Mouse (Mus musculus) neural tube, embryonic 11.5 days (tissue): ENCODE measurements at regions not wholly inside any gene's neighbourhood (a gene's known extent, or its start where the extent isn't known, plus 50 kb on each side); places are given as distances from the start of the nearest gene placed in this dataset.

ENCODE experiments used
- ATAC-seq: fragments of 200-750 bp; cut with Nextera tagmentation; 2 replicates; pipeline ENCODE4 v1.8.0; 2017; ENCODE audit warnings: moderate number of reproducible peaks, mild to moderate bottlenecking, moderate TSS enrichment, moderate library complexity; ENCODE audit not compliant: insufficient read depth, low FRiP score, low TSS enrichment
- DNase-seq: peaks from one replicate; pipeline ENCODE4 v3.0.0-alpha.2; 2015; ENCODE audit warnings: low spot score
- H3K27ac ChIP-seq: fragments of 300-500 bp; sonication (generic); 2 replicates; pipeline ENCODE4 v1.5.1; 2014; ENCODE audit warnings: low read depth, mild to moderate bottlenecking, low read length
- H3K27me3 ChIP-seq: fragments of 300-500 bp; sonication (generic); 2 replicates; pipeline ENCODE4 v1.6.1; 2014; ENCODE audit warnings: mild to moderate bottlenecking, low read length, mixed read lengths; ENCODE audit not compliant: control insufficient read depth, insufficient read depth
- H3K36me3 ChIP-seq: fragments of 300-500 bp; sonication (generic); 2 replicates; pipeline ENCODE4 v1.6.1; 2014; ENCODE audit warnings: mild to moderate bottlenecking, low read length, moderate library complexity, mixed read lengths; ENCODE audit not compliant: control insufficient read depth, insufficient read depth
- H3K4me1 ChIP-seq: fragments of 300-500 bp; sonication (generic); 2 replicates; pipeline ENCODE4 v1.6.1; 2014; ENCODE audit warnings: low read length, mixed read lengths; ENCODE audit not compliant: control insufficient read depth, insufficient read depth
- H3K4me2 ChIP-seq: fragments of 300-500 bp; sonication (generic); 2 replicates; pipeline ENCODE4 v1.6.1; 2014; ENCODE audit warnings: low read depth, mild to moderate bottlenecking, moderate library complexity
- H3K4me3 ChIP-seq: fragments of 300-500 bp; sonication (generic); 2 replicates; pipeline ENCODE4 v1.5.1; 2014; ENCODE audit warnings: low read depth, low read length
- H3K9ac ChIP-seq: fragments of 300-500 bp; sonication (generic); 2 replicates; pipeline ENCODE4 v1.6.1; 2014; ENCODE audit warnings: mild to moderate bottlenecking, low read length
- H3K9me3 ChIP-seq: fragments of 300-500 bp; sonication (generic); 2 replicates; pipeline ENCODE4 v1.6.1; 2016; ENCODE audit warnings: low read length; ENCODE audit not compliant: control insufficient read depth
- WGBS: fragments of 180-500 bp; shearing (Covaris S2); extraction: QIAGEN DNeasy Blood & Tissue Kit; methylation state at CpG from one replicate; pipeline ENCODE4 v1.1.7; 2014; 5-methylcytosine and 5-hydroxymethylcytosine counted together

DNA sequence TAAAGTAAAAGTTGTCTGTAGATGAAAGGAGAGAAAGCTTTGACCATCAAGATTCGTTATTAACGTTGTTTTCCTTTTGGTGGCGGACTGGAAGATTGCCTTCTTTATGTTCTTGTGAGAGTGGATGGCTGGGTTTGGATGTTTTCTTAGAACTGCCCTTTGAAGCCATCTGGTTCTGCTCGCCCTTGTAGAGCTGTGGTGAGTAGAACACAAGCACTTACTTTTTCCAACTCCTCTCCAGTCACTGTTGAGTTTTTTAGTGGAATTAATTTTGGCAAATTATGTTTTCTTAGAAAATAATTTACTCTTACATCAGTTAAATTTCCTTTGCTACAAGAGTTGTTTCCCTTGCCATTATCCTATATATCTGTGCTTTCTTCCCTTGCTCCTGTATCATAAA is 301.2 kb downstream of the Nuf2 start:
- no peaks in the 10 kb centered on the region for H3K9me3 ChIP-seq
- 58% methylated on average over 4 of the region's 4 CpGs for WGBS
- no peak overlapping the region for H3K4me2 ChIP-seq
- no peak overlapping the region for H3K27ac ChIP-seq
- ATAC-seq (no peak), DNase-seq (no peak)
- no peak overlapping the region for H3K9ac ChIP-seq
- H3K4me1 ChIP-seq, result peaks cover 2% of the 10 kb centered on the region; the same call in 1 of the 2 replicates
- no peak overlapping the region for H3K4me3 ChIP-seq
- no peaks in the 10 kb centered on the region for H3K36me3 ChIP-seq
- no peaks in the 10 kb centered on the region for H3K27me3 ChIP-seq

DNA sequence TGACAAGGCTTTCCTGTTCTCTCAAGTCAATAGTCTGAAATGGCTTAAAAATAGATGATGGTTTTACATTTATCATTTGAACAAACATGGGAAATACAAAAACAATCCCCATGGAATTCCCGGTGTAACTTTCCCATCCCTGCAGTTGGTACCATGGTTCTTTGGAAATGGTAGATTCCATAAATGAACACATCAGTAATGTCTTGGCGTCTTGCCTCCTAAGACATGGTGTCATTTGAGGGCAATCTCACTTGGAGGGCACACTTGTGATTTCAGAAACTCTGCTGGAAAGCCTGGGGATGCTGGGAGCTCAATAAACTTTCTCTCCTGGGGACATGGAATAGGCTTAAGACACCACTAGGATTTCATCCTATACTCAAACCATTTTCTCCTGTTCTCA is 306.8 kb downstream of the Nuf2 start:
- ATAC-seq (no peak), DNase-seq (no peak)
- H3K36me3 ChIP-seq, result no peaks in the 10 kb centered on the region
- no peaks in the 10 kb centered on the region for H3K9me3 ChIP-seq
- H3K27ac ChIP-seq, result no peak overlapping the region
- no peak overlapping the region for H3K9ac ChIP-seq
- H3K4me2 ChIP-seq, result no peak overlapping the region
- no peaks in the 10 kb centered on the region for H3K27me3 ChIP-seq
- no peaks in the 10 kb centered on the region for H3K4me1 ChIP-seq
- WGBS, result 92% methylated on average over 2 of the region's 2 CpGs
- no peak overlapping the region for H3K4me3 ChIP-seq

DNA sequence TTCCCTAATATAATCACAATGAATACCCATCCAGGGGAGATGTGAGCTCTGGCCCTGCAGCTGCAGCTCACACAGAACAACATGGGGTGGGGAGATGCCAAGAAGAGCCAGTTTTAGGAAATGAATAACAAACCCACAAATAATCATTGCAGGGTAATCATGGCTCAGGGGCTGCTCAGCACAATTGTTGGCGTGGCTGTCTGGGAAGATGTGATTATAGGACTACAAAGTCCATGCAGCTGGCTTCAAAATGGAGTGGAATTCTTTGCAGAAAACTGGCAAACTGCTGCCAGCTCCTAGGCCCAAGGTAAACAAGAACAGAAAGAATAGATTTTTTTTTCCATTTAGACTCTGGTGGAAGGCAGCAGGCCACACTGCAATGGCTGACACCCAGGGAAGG is 343.6 kb downstream of the Nuf2 start:
- no peaks in the 10 kb centered on the region for H3K4me1 ChIP-seq
- no peaks in the 10 kb centered on the region for H3K36me3 ChIP-seq
- no peak overlapping the region for H3K27ac ChIP-seq
- no peaks in the 10 kb centered on the region for H3K9me3 ChIP-seq
- H3K4me3 ChIP-seq, result no peak overlapping the region
- DNase-seq, result no peak
- no peaks in the 10 kb centered on the region for H3K27me3 ChIP-seq
- 79% methylated on average over 1 of the region's 1 CpGs for WGBS
- no peak overlapping the region for H3K9ac ChIP-seq
- no peak overlapping the region for H3K4me2 ChIP-seq
- ATAC-seq, result no peak

DNA sequence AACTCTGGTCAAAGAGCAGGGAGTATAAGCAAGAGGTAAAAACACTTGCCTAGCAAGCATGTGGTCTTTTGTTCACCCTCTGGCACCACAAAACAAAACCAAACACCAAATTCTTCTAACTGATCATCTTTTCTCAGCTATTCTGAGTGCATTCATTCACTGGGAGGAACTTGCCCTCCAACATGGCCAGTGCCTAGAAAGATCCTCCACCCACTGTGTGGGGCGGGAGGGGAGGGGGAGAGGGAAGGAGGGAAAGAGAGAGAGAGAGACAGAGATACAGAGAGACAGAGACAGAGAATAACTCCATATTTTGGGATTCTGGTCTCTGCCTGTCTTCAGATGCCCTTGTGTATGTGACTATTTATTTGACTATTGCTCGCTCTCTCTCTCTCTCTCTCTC is 360.9 kb downstream of the Nuf2 start:
- DNase-seq, result no peak
- 94% methylated on average over 2 of the region's 2 CpGs for WGBS

DNA sequence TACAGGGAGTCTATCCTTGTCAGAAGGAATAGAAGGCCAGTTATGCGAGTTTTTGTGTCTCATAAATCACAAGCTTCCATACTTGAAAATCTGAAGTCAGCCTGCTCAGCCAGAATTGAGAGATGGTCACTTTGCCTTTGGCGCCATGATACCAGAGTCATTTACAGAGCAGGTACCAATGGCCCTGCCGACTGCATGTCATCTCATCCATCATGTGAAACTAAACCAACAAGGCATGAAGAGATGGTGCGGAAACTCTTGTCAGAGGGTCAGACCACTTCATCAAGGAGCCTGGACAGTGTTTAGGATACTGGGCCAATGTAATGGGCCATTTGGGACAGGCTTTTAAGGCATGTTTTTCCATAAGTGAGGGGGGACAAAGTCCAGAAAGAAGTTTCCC is 363.2 kb downstream of the Nuf2 start:
- no peaks in the 10 kb centered on the region for H3K36me3 ChIP-seq
- ATAC-seq (no peak), DNase-seq (no peak)
- H3K9ac ChIP-seq, result no peak overlapping the region
- WGBS, result 77% methylated on average over 4 of the region's 4 CpGs
- H3K27ac ChIP-seq, result no peak overlapping the region
- no peak overlapping the region for H3K4me3 ChIP-seq
- H3K9me3 ChIP-seq, result no peaks in the 10 kb centered on the region
- H3K27me3 ChIP-seq, result no peaks in the 10 kb centered on the region
- no peaks in the 10 kb centered on the region for H3K4me1 ChIP-seq
- H3K4me2 ChIP-seq, result no peak overlapping the region

More for the DNA sequence above, 360.9 kb downstream of the Nuf2 start:
- no peak overlapping the region for H3K27ac ChIP-seq
- no peak overlapping the region for H3K9ac ChIP-seq
- H3K9me3 ChIP-seq, result no peaks in the 10 kb centered on the region
- ATAC-seq, result no peak
- no peaks in the 10 kb centered on the region for H3K27me3 ChIP-seq
- H3K4me3 ChIP-seq, result no peak overlapping the region
- no peaks in the 10 kb centered on the region for H3K36me3 ChIP-seq
- no peaks in the 10 kb centered on the region for H3K4me1 ChIP-seq
- H3K4me2 ChIP-seq, result no peak overlapping the region

DNA sequence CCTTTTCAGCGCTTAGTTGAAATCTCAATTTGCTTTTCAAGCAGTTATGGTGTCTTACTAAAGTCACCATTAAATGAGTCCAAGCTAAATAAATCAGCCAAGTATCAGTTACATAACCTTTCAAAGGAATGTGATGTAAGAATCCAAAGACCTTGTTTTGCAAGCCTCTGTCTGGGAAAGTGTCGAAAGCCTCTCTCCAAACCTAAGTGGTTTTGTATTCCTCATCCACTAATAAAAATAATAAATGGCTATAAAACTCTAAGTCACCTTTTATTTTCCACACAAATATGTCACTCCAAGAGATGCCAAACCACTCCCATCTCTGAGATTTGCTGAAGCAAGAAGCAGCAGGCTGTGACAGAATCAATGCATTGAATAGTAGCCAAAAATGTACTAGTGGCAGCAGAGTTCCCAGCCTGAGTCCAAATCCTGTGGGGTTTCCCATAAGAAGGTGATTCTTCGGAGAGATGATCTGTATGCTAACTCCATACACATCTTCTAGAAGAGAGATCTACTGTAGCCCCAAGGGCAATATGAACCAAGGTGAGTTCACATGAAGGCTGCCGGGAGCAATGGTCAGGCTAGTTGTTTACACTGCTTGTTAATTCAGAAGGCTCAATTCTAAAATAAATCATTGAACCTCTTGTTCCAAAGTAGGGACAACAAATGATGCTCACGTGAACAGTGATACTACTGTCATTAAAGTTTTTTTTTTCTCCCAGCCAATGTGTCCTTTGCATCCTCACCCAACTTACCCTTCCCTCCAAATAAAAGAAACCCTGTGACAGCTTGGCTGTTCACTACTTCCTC is 365.0 kb downstream of the Nuf2 start:
- Histone ChIP-seq H3K27me3 (no peaks in the 10 kb centered on the region), H3K4me1 (no peaks in the 10 kb centered on the region), H3K9me3 (no peaks in the 10 kb centered on the region), H3K36me3 (no peaks in the 10 kb centered on the region), H3K27ac (no peak overlapping the region), H3K9ac (no peak overlapping the region), H3K4me3 (no peak overlapping the region), H3K4me2 (no peak overlapping the region)
- whole genome bisulfite sequencing, result 91% methylated on average over 5 of the region's 5 CpGs
- DNase-seq (no peak), ATAC-seq (no peak)

DNA sequence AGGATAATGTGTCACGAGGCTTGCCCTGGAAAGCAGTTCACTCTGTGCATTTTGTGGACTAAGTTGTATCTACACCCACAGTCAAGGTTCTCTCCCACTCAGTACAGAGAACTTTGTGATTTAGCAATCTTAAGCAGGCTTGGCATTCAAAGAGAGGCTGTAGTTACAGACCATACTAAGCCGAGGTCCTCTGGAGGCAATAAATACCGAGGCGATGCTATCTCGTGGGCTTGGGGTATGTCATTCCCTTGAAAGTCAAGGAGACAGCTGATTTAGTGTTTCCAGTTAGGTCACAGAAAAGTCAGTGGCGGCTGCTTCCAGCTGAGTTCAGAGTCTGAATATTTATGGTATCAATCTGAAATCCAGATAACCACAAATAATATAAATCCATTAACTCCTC is 370.4 kb downstream of the Nuf2 start:
- H3K4me2 ChIP-seq, result no peak overlapping the region
- H3K27ac ChIP-seq, result no peak overlapping the region
- H3K9me3 ChIP-seq, result no peaks in the 10 kb centered on the region
- WGBS, result 56% methylated on average over 6 of the region's 6 CpGs
- no peaks in the 10 kb centered on the region for H3K4me1 ChIP-seq
- no peaks in the 10 kb centered on the region for H3K36me3 ChIP-seq
- H3K9ac ChIP-seq, result no peak overlapping the region
- H3K27me3 ChIP-seq, result no peaks in the 10 kb centered on the region
- no peak overlapping the region for H3K4me3 ChIP-seq
- ATAC-seq (no peak), DNase-seq (no peak)

DNA sequence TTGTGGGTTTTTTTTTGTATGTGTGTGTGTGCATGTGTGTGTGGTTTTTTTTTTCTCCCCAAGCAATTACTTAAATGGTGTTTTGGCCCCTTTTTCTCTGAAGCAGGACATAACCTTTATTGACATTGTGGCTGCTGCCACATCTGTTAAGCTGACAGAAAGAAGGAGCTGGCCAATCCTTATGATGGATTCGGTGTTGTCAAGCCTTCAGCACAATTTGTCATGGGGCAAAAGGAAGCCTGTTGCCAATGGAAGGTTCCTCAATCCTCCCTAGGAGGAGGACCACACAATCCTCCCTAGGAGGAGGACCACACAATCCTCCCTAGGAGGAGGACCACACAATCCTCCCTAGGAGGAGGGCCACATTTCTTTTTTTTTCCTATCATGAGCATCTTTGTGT is 371.0 kb downstream of the Nuf2 start:
- no peak for DNase-seq
- no peak overlapping the region for H3K4me3 ChIP-seq
- H3K4me1 ChIP-seq, result no peaks in the 10 kb centered on the region
- WGBS, result 68% methylated on average over 1 of the region's 1 CpGs
- no peaks in the 10 kb centered on the region for H3K27me3 ChIP-seq
- H3K36me3 ChIP-seq, result no peaks in the 10 kb centered on the region
- H3K27ac ChIP-seq, result no peak overlapping the region
- ATAC-seq, result no peak
- H3K4me2 ChIP-seq, result no peak overlapping the region
- no peaks in the 10 kb centered on the region for H3K9me3 ChIP-seq
- no peak overlapping the region for H3K9ac ChIP-seq

DNA sequence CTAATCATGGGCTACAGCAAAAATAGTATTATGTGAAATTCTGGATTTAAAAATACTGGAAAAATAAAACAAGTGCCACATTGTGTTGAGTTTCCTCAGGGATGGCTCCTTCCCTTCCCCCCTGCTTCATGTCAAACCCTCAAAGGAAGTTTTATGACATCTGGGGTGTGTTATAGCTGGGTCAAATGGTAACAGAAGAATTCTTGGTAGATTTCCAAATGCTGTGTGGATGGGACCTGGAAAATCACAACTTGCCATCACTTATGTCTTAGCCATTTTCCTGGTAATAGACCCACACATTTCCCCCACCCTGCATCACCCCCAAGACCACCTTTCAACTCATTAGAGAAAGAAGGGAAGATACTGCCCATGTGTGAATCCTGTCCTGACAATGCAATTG is 371.5 kb downstream of the Nuf2 start:
- H3K4me1 ChIP-seq, result no peaks in the 10 kb centered on the region
- no peak overlapping the region for H3K4me2 ChIP-seq
- no peak overlapping the region for H3K4me3 ChIP-seq
- no peaks in the 10 kb centered on the region for H3K27me3 ChIP-seq
- no peak overlapping the region for H3K9ac ChIP-seq
- DNase-seq, result no peak
- no peak overlapping the region for H3K27ac ChIP-seq
- no peak for ATAC-seq
- no peaks in the 10 kb centered on the region for H3K9me3 ChIP-seq
- H3K36me3 ChIP-seq, result no peaks in the 10 kb centered on the region
